Mouse (Mus musculus) CD4-positive, CD25-positive, alpha-beta regulatory T cell, adult 4 months (primary cell): ENCODE data around the gene Iqcc. TPM values are rescaled to one million over a fixed set of nuclear protein-coding genes. Genes with fewer than 3 reads are reported as not detected.

ENCODE experiments used
- ATAC-seq: one replicate; pipeline ENCODE4 v1.8.0; 2017
- polyA plus RNA-seq, 2 experiments: library from polyadenylated mRNA; unstranded; fragments of 100-300 nt; shearing (Covaris generic); gene quantifications; one replicate each; pipeline ENCODE4 v1.2.1; 2017

The Iqcc gene
- polyA plus RNA-seq, 2 experiments from 2014 or later, result 48.4 to 68.7 TPM

- ATAC-seq, result no peak
These were observed 41.9 kb downstream of the Iqcc start for GRCm38 (mm10) chr4:129576863-129577491.

- peak; percentile 76 for ATAC-seq
These were observed 43.6 kb downstream of the Iqcc start for GRCm38 (mm10) chr4:129575171-129575844.

- peak; percentile 60 for ATAC-seq
These were observed 45.5 kb downstream of the Iqcc start, which contains the start of gene Lck for GRCm38 (mm10) chr4:129573430-129573829. Gene Lck (minus strand): TSS chr4:129573641.

GRCm38 (mm10) chr4:129573093-129573370 is 45.9 kb downstream of the Iqcc start:
- ATAC-seq, result no peak

- peak; percentile 4 for ATAC-seq
These were observed 46.4 kb downstream of the Iqcc start for GRCm38 (mm10) chr4:129572236-129573092.

GRCm38 (mm10) chr4:129571551-129572084 is 47.3 kb downstream of the Iqcc start:
- peak; percentile 2 for ATAC-seq

GRCm38 (mm10) chr4:129570028-129570427 is 48.9 kb downstream of the Iqcc start:
- ATAC-seq, result peak; percentile 52

- no peak for ATAC-seq
These were observed 50.5 kb downstream of the Iqcc start for GRCm38 (mm10) chr4:129568366-129568765.

- ATAC-seq, result peak; percentile 53
These were observed 53.8 kb downstream of the Iqcc start for GRCm38 (mm10) chr4:129565139-129565538.

Other genes starting within 250 kb of the Iqcc start
- gene Zbtb8a, start 241.0 kb downstream of the Iqcc start, polyA plus RNA-seq, result 1 to 10 TPM; 9.6 to 9.8 TPM
- gene Zbtb8b, start 178.2 kb downstream of the Iqcc start, polyA plus RNA-seq, result not detected
- 10 to 100 TPM; 30.8 to 37.9 TPM for gene Bsdc1, start 157.5 kb downstream of the Iqcc start, polyA plus RNA-seq
- gene Tssk3, start 128.1 kb downstream of the Iqcc start, polyA plus RNA-seq, result not detected
- gene Fam229a, start 127.9 kb downstream of the Iqcc start, polyA plus RNA-seq, result not detected
- gene Marcksl1, start 105.5 kb downstream of the Iqcc start, polyA plus RNA-seq, result 1 to 10 TPM; 2.3 to 2.6 TPM
- 100 to 1,000 TPM; 270 to 328 TPM for gene Hdac1, start 76.4 kb downstream of the Iqcc start, polyA plus RNA-seq
- 1,000 to 10,000 TPM; 1,549 to 2,173 TPM for gene Lck, start 45.5 kb downstream of the Iqcc start, polyA plus RNA-seq
- gene Fam167b, start 40.5 kb downstream of the Iqcc start, polyA plus RNA-seq, result under 1 TPM in 1 of 2 experiments, not detected in 1; 0.86 TPM
- 100 to 1,000 TPM; 337 to 353 TPM for gene Eif3i, start 18.5 kb downstream of the Iqcc start, polyA plus RNA-seq
- gene Tmem234, start 18.4 kb downstream of the Iqcc start, polyA plus RNA-seq, result 100 to 1,000 TPM; 254 to 306 TPM
- gene Dcdc2b, start 4.8 kb downstream of the Iqcc start, polyA plus RNA-seq, result 1 to 10 TPM; 3.9 to 7.0 TPM
- gene Ccdc28b, start 4.8 kb upstream of the Iqcc start, polyA plus RNA-seq, result 10 to 100 TPM; 28.6 to 39.5 TPM
- gene Txlna, start 22.0 kb upstream of the Iqcc start, polyA plus RNA-seq, result 10 to 100 TPM; 19.8 to 29.3 TPM
- 10 to 100 TPM; 11.8 to 12.0 TPM for gene Kpna6, start 53.7 kb upstream of the Iqcc start, polyA plus RNA-seq
- gene Tmem39b, start 77.7 kb upstream of the Iqcc start, polyA plus RNA-seq, result 10 to 100 TPM in 1 of 2 experiments, 1 to 10 TPM in 1; 8.1 to 16.8 TPM
- 10 to 100 TPM; 24.8 to 39.1 TPM for gene Khdrbs1, start 123.2 kb upstream of the Iqcc start, polyA plus RNA-seq
- 1,000 to 10,000 TPM; 1,309 to 1,442 TPM for gene Ptp4a2, start 192.1 kb upstream of the Iqcc start, polyA plus RNA-seq